Mouse (Mus musculus): ENCODE data around the gene Hdgfl3. TPM values are rescaled to one million over a fixed set of nuclear protein-coding genes. Genes with fewer than 3 reads are reported as not detected.

The Hdgfl3 gene
- total and polyA plus RNA-seq, 3 experiments, result 0.26 TPM; not detected in 2

DNA sequence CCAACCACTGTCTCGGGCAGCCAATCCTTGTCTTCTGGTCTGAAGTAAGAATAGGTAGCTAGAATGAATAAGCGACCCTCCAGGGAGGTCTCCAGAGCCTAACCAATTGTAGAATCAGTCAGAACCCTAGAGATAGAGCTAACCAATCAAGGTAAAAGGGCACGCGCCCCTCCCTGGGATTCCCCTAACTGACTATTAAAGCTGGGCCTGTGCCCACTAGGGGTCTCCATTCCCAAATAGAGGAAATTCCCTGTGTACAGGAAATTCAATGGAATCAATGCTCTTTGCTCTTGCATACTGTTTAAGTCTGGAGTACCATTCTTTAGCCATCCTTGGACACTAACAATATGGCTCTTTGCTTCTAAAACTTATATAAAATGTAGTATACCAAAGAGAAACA lies 11.1 kb upstream of the Hdgfl3 start:
- no peak overlapping the region for H3K9ac ChIP-seq (ENCODE audit: control insufficient read depth, low read depth, low read length, poor library complexity, severe bottlenecking)
- H3K4me3 ChIP-seq (ENCODE audit: control insufficient read depth in 1 of 2, insufficient read depth in 1 of 2, low read depth in 2 of 2, low read length in 2 of 2), result no peak overlapping the region
- DNase-seq (ENCODE audit: low read depth, low spot score), result no peak
- no peak overlapping the region for H3K27ac ChIP-seq (ENCODE audit: control insufficient read depth, low read depth, low read length)
- no peaks in the 10 kb centered on the region for H3K9me3 ChIP-seq (replicated peaks; ENCODE audit: insufficient read depth, low read length)
- H3K27me3 ChIP-seq (ENCODE audit: control insufficient read depth in 1 of 2, insufficient read depth in 2 of 2, low read length in 2 of 2), result no peaks in the 10 kb centered on the region; a peak in 1 of 4 replicates
- TF ChIP-seq RCOR1 (IDR thresholded peaks at IDR 0.05; ENCODE audit: low read depth, low read length), result no peak
- no peak for TF ChIP-seq EP300 (IDR thresholded peaks at IDR 0.05; ENCODE audit: low read depth in 1 of 2, low read length in 2 of 2)
- no peak for TF ChIP-seq SIN3A (IDR thresholded peaks at IDR 0.05; ENCODE audit: low read length)
- no peak for TF ChIP-seq MAZ (IDR thresholded peaks at IDR 0.05; ENCODE audit: low read depth, low read length)
- TF ChIP-seq ZKSCAN1 (IDR thresholded peaks at IDR 0.05; ENCODE audit: low read depth, low read length), result no peak
- TF ChIP-seq ZC3H11A (IDR thresholded peaks at IDR 0.05; ENCODE audit: low read depth, low read length), result no peak
- TF ChIP-seq CHD2 (IDR thresholded peaks at IDR 0.05; ENCODE audit: low read length), result no peak
- no peak for TF ChIP-seq TAL1 (IDR thresholded peaks at IDR 0.05; ENCODE audit: low read length)
- no peak for TF ChIP-seq USF2 (IDR thresholded peaks at IDR 0.05; ENCODE audit: borderline replicate concordance in 1 of 2, insufficient read depth in 1 of 2, low read depth in 1 of 2, low read length in 2 of 2)
- TF ChIP-seq CHD1 (IDR thresholded peaks at IDR 0.05; ENCODE audit: low read depth, low read length), result no peak
- TF ChIP-seq E2F4 (IDR thresholded peaks at IDR 0.05; ENCODE audit: borderline replicate concordance, low read depth, low read length), result no peak
- no peak for TF ChIP-seq RAD21 (IDR thresholded peaks at IDR 0.05; ENCODE audit: low read depth, low read length)
- TF ChIP-seq SMC3 (IDR thresholded peaks at IDR 0.05; ENCODE audit: low read depth, low read length), result no peak
- TF ChIP-seq MEF2A (IDR thresholded peaks at IDR 0.05; ENCODE audit: extremely low read depth, insufficient replicate concordance, low read depth, low read length, poor library complexity, severe bottlenecking), result no peak
- no peak for TF ChIP-seq UBTF (IDR thresholded peaks at IDR 0.05; ENCODE audit: borderline replicate concordance, insufficient read depth, low read depth, low read length)
- no peak for TF ChIP-seq BHLHE40 (IDR thresholded peaks at IDR 0.05; ENCODE audit: borderline replicate concordance, low read depth, low read length)
- H3K4me1 ChIP-seq (ENCODE audit: control insufficient read depth in 1 of 2, insufficient read depth in 2 of 2, low read length in 2 of 2), result no peaks in the 10 kb centered on the region
- H3K36me3 ChIP-seq (ENCODE audit: control insufficient read depth in 1 of 2, insufficient read depth in 2 of 2, low read length in 2 of 2), result no peaks in the 10 kb centered on the region
- no peaks in the 10 kb centered on the region for H3K79me2 ChIP-seq (ENCODE audit: control insufficient read depth, insufficient read depth, low read length, poor library complexity)

GRCm38 (mm10) chr7:81934806-81935205 lies 533 bp upstream of the Hdgfl3 start:
- no peaks in the 10 kb centered on the region for H3K4me1 ChIP-seq (ENCODE audit: control insufficient read depth in 1 of 2, insufficient read depth in 2 of 2, low read length in 2 of 2)
- no peaks in the 10 kb centered on the region for H3K9me3 ChIP-seq (replicated peaks; ENCODE audit: insufficient read depth, low read length)
- H3K27ac ChIP-seq (ENCODE audit: control insufficient read depth, low read depth, low read length), result no peak overlapping the region
- DNase-seq (ENCODE audit: low read depth, low spot score), result no peak
- no peaks in the 10 kb centered on the region for H3K36me3 ChIP-seq (ENCODE audit: control insufficient read depth in 1 of 2, insufficient read depth in 2 of 2, low read length in 2 of 2)
- no peak overlapping the region for H3K4me3 ChIP-seq (ENCODE audit: control insufficient read depth in 1 of 2, insufficient read depth in 1 of 2, low read depth in 2 of 2, low read length in 2 of 2)
- no peak overlapping the region for H3K9ac ChIP-seq (ENCODE audit: control insufficient read depth, low read depth, low read length, poor library complexity, severe bottlenecking)
- no peak for TF ChIP-seq MAZ (IDR thresholded peaks at IDR 0.05; ENCODE audit: low read depth, low read length)
- TF ChIP-seq TBP (IDR thresholded peaks at IDR 0.05; ENCODE audit: low read depth, low read length), result no peak
- TF ChIP-seq NELFE (IDR thresholded peaks at IDR 0.05; ENCODE audit: low read depth, low read length), result no peak
- TF ChIP-seq GATA1 (IDR thresholded peaks at IDR 0.05; ENCODE audit: low read depth, low read length), result no peak
- no peak for TF ChIP-seq GABPA (IDR thresholded peaks at IDR 0.05; ENCODE audit: low read depth, low read length)
- TF ChIP-seq MXI1 (IDR thresholded peaks at IDR 0.05; ENCODE audit: low read depth, low read length), result no peak
- H3K27me3 ChIP-seq (ENCODE audit: control insufficient read depth in 1 of 2, insufficient read depth in 2 of 2, low read length in 2 of 2), result no peaks in the 10 kb centered on the region; a peak in 1 of 4 replicates
- no peaks in the 10 kb centered on the region for H3K79me2 ChIP-seq (ENCODE audit: control insufficient read depth, insufficient read depth, low read length, poor library complexity)

Measured in MEL (cell line).